Mouse (Mus musculus): ENCODE results near the gene Scp2. TPM values are rescaled to one million over a fixed set of nuclear protein-coding genes. Genes with fewer than 3 reads are reported as not detected.
A peak's percentile ranks its signal among the peaks of the same experiment; 100 is the strongest.

The Scp2 gene
- total RNA-seq (2014; rRNA removed) (122 and 143 TPM in 2 replicates), polyA plus RNA-seq (2015; fragmentation: Nextera tagmentation; extraction: Ambion mirVana) (212 and 220 TPM in 2 replicates)

DNA sequence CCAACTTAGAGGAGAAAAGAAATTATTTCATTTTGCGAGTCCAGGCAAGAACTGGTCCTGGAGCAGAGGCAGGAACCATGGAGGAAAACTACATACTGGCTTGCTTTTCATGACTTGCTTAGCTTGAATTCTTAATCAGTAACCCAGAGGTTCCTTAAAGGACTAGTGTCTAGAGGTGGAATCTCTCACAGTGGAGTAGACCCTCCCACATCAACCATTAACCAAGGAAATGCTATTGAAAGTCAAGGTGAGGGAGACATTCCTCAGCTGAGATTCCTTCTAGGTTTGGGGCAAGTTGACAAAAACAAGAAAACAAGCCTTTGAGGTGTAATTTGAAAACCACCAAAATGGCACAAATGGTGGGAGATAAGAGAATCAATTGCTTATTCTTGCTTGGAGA, at the start of gene Scp2:
TSS of gene Scp2 (minus strand) at position 119 of the 400 bp plus-strand sequence.
- whole genome bisulfite sequencing, result 95% methylated on average over 1 of the region's 1 CpGs
- Histone ChIP-seq H3K27me3 (ENCODE audit: insufficient read depth, low read length) (no peaks in the 10 kb centered on the region), H3K36me3 (ENCODE audit: insufficient read depth) (no peaks in the 10 kb centered on the region), H3K4me1 (ENCODE audit: insufficient read depth) (no peaks in the 10 kb centered on the region), H3K4me3 (ENCODE audit: low read depth, low read length) (no peak within 1 kb of the TSS), H3K9ac (no peak within 1 kb of the TSS), H3K4me2 (ENCODE audit: low read depth) (no peak within 1 kb of the TSS), H3K27ac (ENCODE audit: low read depth, low read length) (no peak within 1 kb of the TSS), H3K9me3 (ENCODE audit: low read length) (peaks cover 5% of the 10 kb centered on the region; the same call in 1 of the 2 replicates)
- ATAC-seq (no peak), DNase-seq (no peak)
- no peak for TF ChIP-seq CTCF (IDR thresholded peaks at IDR 0.05; ENCODE audit: low read depth)

DNA sequence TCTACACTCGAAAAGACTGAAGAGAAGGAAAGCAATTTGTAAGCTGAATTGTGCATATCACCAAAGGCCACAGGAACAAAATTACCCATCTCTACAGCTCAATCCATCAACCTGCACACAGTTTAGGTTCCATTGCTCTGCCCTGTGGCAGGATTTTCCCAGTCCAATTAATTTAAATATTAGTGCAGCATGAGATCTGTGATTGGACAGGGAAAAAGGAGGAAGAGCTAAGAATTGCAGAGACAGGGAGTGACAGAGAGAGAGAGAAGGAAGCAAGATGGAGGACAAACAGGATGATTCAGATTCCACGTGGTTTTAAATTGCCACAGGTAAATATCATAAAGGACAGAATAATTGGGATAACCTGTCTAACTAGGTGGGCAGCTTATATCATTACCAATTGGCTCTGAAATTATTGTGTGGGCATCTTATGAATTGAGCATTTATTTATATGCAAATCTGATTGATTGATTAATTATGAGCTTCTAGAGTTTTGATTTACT, 48.1 kb upstream of the Scp2 start:
- Histone ChIP-seq H3K4me3 (ENCODE audit: low read depth, low read length) (no peak overlapping the region), H3K4me2 (ENCODE audit: low read depth) (no peak overlapping the region), H3K27me3 (ENCODE audit: insufficient read depth, low read length) (no peaks in the 10 kb centered on the region), H3K4me1 (ENCODE audit: insufficient read depth) (no peaks in the 10 kb centered on the region), H3K9ac (no peak overlapping the region), H3K9me3 (ENCODE audit: low read length) (no peaks in the 10 kb centered on the region), H3K27ac (ENCODE audit: low read depth, low read length) (no peak overlapping the region), H3K36me3 (ENCODE audit: insufficient read depth) (no peaks in the 10 kb centered on the region)
- 75% methylated on average over 2 of the region's 2 CpGs for WGBS
- no peak for ATAC-seq
- no peak for DNase-seq
- TF ChIP-seq CTCF (IDR thresholded peaks at IDR 0.05; ENCODE audit: low read depth), result no peak

DNA sequence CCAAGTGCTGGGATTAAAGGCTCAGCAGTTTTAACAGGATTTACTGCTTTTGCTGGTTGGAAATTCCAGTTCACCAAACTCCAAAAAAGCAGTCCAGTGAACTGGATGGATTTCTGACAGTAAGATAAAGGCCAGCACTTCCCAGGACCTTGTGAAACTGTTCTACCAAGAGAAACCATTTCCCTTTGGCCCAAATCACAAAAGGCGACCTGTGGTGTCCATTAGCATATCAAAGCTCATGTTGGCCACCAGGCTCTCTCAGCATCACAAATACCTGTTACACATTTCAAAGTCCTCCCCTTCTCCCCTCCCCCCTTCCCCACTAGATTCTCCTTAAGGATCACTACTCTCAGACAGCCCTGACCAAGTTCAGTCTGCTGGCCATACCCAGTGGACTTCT, 37.5 kb upstream of the Scp2 start:
- DNase-seq, result no peak
- WGBS, result 37% methylated on average over 1 of the region's 1 CpGs
- Histone ChIP-seq H3K27me3 (ENCODE audit: insufficient read depth, low read length) (no peaks in the 10 kb centered on the region), H3K36me3 (ENCODE audit: insufficient read depth) (no peaks in the 10 kb centered on the region), H3K9me3 (ENCODE audit: low read length) (no peaks in the 10 kb centered on the region), H3K4me3 (ENCODE audit: low read depth, low read length) (no peak overlapping the region), H3K27ac (ENCODE audit: low read depth, low read length) (no peak overlapping the region), H3K4me2 (ENCODE audit: low read depth) (no peak overlapping the region), H3K4me1 (ENCODE audit: insufficient read depth) (no peaks in the 10 kb centered on the region), H3K9ac (no peak overlapping the region)
- no peak for ATAC-seq
- TF ChIP-seq CTCF (IDR thresholded peaks at IDR 0.05; ENCODE audit: low read depth), result no peak

DNA sequence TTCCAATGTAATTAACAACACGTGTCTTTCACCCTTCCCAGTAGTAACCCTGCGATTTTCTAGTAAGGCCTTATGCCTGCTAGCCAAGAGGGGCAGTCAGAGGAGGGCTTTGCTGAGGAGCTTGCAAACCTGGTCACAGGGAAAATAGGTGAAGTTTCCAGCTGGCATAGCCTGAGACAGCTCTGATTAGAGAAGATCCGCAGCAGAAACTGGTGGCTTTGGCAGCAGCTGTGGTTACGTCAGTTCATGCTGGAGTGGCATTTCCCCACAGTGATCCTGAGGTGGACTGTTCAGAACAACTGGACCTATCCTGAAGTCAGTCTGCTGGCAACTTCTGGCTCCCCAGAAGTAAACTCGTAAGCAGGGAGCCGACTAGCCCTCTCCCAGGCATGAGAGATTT, 23.3 kb upstream of the Scp2 start:
- Histone ChIP-seq H3K4me1 (ENCODE audit: insufficient read depth) (0 out of 2 replicates have a peak, but pooled peaks cover 7% of the 10 kb centered on the region), H3K9me3 (ENCODE audit: low read length) (no peaks in the 10 kb centered on the region), H3K27me3 (ENCODE audit: insufficient read depth, low read length) (no peaks in the 10 kb centered on the region), H3K36me3 (ENCODE audit: insufficient read depth) (no peaks in the 10 kb centered on the region), H3K4me2 (ENCODE audit: low read depth) (no peak overlapping the region), H3K27ac (ENCODE audit: low read depth, low read length) (no peak overlapping the region), H3K4me3 (ENCODE audit: low read depth, low read length) (no peak overlapping the region), H3K9ac (no peak overlapping the region)
- no peak for ATAC-seq
- TF ChIP-seq CTCF (IDR thresholded peaks at IDR 0.05; ENCODE audit: low read depth), result no peak
- WGBS, result 70% methylated on average over 6 of the region's 6 CpGs
- DNase-seq, result no peak

DNA sequence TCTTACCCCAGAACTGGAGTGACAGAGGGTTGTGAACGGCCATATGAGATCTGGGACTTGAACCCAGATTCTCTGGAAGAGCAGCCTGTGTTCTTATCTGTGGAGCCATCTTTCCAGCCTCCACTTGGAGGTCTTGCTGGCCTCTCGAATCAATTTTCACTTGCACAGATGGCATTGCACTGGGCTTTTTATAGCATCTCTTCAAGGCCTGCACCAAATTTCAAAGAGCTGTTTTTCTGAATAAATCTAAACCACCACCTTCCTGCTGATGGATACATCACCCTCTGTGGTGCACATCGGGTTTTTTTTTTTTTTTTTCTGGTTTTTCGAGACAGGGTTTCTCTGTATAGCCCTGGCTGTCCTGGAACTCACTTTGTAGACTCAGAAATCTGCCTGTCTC, 22.1 kb upstream of the Scp2 start:
- 0 out of 2 replicates have a peak, but pooled peaks cover 7% of the 10 kb centered on the region for H3K4me1 ChIP-seq (ENCODE audit: insufficient read depth)
- H3K27ac ChIP-seq (ENCODE audit: low read depth, low read length), result no peak overlapping the region
- H3K4me3 ChIP-seq (ENCODE audit: low read depth, low read length), result no peak overlapping the region
- WGBS, result 71% methylated on average over 4 of the region's 4 CpGs
- H3K9me3 ChIP-seq (ENCODE audit: low read length), result no peaks in the 10 kb centered on the region
- no peak overlapping the region for H3K9ac ChIP-seq
- no peak overlapping the region for H3K4me2 ChIP-seq (ENCODE audit: low read depth)
- ATAC-seq (peak; percentile 58), DNase-seq (peak; percentile 43)
- H3K36me3 ChIP-seq (ENCODE audit: insufficient read depth), result no peaks in the 10 kb centered on the region
- no peaks in the 10 kb centered on the region for H3K27me3 ChIP-seq (ENCODE audit: insufficient read depth, low read length)
- no peak for TF ChIP-seq CTCF (IDR thresholded peaks at IDR 0.05; ENCODE audit: low read depth)

DNA sequence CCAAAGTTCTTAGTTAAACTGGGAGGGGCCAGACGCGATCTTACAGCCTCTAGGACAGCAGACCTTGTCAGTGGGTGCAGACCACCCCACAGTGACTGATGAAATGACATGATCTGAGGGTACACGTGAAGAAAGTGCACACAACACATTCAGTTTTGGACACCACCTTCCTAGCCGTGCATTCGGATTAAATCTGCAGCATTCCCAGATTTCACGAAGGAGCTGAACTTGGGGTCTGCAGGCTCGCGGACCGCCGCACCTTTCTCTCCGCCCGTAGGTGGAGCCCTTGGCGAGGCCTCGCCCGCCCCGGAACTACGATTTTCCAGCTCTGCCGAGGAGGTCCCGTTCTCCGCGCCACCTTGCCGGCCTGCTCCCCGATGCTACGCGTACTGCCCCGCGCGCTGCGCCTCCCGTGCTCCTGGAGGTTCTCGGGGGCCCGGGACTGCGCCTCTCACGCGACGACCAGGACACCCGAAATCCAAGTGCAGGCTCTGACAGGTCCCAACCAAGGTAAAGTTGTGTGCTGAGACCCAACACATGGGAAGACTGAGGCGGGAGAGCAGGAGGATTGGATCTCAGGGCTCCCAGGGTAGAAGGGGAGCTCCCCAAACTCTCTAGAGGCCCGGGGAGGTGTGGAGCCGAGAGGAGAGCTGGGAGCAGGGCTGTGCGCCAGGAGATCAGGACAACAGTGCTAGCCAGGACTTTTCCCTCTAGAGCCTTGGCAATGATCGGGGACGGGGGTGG, 20.5 kb upstream of the Scp2 start, which contains the start of gene Echdc2:
TSS of gene Echdc2 (plus strand) at position 286 of the 744 bp plus-strand sequence.
- Histone ChIP-seq H3K4me2 (ENCODE audit: low read depth) (peak within 1 kb of the TSS; percentile 90), H3K4me3 (ENCODE audit: low read depth, low read length) (peak within 1 kb of the TSS; percentile 49), H3K27ac (ENCODE audit: low read depth, low read length) (no peak within 1 kb of the TSS), H3K36me3 (ENCODE audit: insufficient read depth) (no peaks in the 10 kb centered on the region), H3K9me3 (ENCODE audit: low read length) (no peaks in the 10 kb centered on the region), H3K9ac (peak within 1 kb of the TSS; percentile 48), H3K27me3 (ENCODE audit: insufficient read depth, low read length) (no peaks in the 10 kb centered on the region), H3K4me1 (ENCODE audit: insufficient read depth) (0 out of 2 replicates have a peak, but pooled peaks cover 7% of the 10 kb centered on the region)
- peak; percentile 53 for TF ChIP-seq CTCF (IDR thresholded peaks at IDR 0.05; ENCODE audit: low read depth)
- WGBS, result 2% methylated on average over 43 of the region's 43 CpGs
- DNase-seq, result peak; percentile 43
- peak; percentile 42; the same call in 1 of the 2 replicates for ATAC-seq

DNA sequence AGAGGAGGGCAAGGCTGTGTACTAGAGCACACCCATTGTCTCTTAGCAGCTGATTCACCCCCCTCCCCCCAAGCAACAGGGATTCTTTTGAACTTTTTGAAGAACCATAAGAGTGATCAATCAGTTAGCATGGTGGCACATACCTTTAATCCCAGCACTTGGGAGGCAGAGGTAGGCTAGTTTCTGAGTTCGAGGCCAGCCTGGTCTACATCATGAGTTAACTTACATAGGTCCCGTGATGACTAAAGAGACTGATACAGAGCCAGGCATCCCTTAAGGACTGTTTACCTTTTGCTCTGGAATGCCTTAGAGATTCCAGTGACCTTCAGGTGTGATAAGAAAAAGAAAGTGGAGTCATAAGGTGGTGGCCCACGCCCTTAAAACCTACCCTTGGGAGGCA, 18.5 kb upstream of the Scp2 start:
- WGBS, result 93% methylated on average over 3 of the region's 3 CpGs
- no peak for TF ChIP-seq CTCF (IDR thresholded peaks at IDR 0.05; ENCODE audit: low read depth)
- Histone ChIP-seq H3K36me3 (ENCODE audit: insufficient read depth) (no peaks in the 10 kb centered on the region), H3K4me1 (ENCODE audit: insufficient read depth) (0 out of 2 replicates have a peak, but pooled peaks cover 7% of the 10 kb centered on the region), H3K27ac (ENCODE audit: low read depth, low read length) (no peak overlapping the region), H3K4me3 (ENCODE audit: low read depth, low read length) (no peak overlapping the region), H3K27me3 (ENCODE audit: insufficient read depth, low read length) (no peaks in the 10 kb centered on the region), H3K9me3 (ENCODE audit: low read length) (no peaks in the 10 kb centered on the region), H3K4me2 (ENCODE audit: low read depth) (no peak overlapping the region), H3K9ac (no peak overlapping the region)
- DNase-seq (no peak), ATAC-seq (no peak)
